Mouse (Mus musculus): ENCODE results near the gene Wdr72.
A peak's percentile ranks its signal among the peaks of the same experiment; 100 is the strongest.

The Wdr72 gene

DNA sequence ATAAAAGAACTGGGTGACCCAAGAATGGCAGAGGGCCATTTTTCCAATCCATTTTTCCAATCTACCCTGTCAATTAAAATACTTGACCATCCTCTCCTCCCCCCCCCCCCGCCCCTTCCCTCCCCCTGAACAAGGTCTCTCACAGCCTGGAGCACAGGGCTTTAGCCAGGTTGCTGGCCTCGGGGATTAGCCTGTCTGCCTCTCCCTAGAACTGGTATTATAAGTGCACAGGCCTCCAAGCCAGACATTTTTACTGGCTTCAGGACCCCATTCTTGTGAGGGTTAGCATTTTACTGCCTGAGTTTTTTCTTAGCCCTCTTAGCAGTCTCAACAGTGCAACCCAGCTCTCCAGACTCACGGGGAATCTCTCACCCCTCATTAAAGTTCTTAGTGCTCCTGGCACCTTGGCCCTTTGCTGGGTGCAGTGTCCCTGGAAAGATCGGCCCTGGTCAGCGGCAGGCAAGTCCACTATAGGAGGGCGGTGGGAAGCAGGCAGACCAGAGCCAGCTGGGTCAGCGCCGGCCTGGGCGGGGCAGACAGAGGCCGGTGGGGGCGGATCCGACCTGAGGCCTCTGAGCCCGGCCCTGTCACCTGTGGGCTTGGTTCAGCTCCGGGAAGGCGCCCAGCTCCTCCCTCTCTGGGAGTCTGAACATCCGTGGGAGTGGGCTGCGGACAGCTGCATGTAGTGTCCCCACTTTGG, at the start of gene Wdr72:
TSS of gene Wdr72 (plus strand) at position 596 of the 700 bp plus-strand sequence.
- DNase-seq (ENCODE audit: low read depth, low spot score), result no peak

GRCm38 (mm10) chr9:74066278-74066677, 43.9 kb upstream of the Wdr72 start:
- peak; percentile 64 for DNase-seq (ENCODE audit: low read depth, low spot score)

GRCm38 (mm10) chr9:74066766-74067165, 43.4 kb upstream of the Wdr72 start:
- DNase-seq (ENCODE audit: low read depth, low spot score), result no peak

DNA sequence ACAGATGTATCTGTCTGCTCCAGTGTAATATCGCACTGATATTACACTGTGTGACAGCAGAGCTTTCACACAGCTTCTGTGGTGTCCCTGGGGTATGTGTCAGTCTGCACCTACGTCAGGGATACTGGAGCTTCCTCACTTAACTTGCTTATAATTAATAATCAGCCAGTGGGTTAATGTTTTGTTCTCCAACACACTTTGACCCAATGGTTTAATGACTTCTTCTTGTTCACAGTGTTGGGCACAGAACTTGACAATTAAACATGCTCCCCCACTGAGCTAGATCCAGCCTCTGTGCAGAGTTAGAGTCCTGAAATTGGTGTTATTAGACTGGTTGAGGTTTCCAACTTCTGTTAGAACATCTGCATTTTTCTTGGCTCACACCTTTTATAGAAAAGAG, 34.2 kb upstream of the Wdr72 start:
- DNase-seq (ENCODE audit: low read depth, low spot score), result no peak

DNA sequence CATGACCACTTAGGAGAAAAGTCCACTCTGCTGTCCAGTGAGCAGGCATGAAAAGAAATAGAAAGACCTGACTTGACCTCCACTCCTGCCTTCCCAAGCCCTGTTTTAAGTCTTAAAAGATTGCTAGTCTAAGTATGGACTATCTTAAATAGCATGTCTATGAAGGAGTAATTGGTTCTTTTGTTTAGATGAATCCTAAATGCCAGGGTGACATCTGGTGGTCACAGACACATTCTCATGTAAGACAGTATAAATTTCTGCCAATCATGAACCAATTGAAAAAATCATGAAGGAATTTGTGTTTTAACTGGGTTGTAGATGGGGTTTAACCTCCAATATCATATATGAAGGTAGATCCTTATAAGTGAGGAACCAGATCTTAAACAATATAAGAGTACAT, 31.7 kb upstream of the Wdr72 start:
- DNase-seq (ENCODE audit: low read depth, low spot score), result no peak

DNA sequence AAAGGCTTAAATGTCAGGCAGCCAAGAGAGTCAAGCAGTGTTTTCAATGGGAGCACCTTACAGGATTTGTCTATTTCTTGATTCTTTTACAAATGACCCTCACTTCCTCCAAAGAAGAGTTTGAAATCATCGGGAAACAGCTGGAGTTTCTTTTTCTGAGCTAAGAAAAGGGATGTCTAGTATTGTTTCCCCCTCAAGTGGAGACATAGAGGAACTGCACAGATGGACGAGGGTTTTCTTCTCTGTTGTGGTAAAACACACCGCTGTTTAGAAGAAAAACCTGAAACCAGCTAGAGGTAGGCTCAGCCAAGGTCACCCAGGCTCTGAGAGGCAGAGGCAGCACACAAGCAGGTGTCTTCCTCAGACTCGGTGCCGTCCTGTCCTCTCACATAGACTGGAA, 29.9 kb upstream of the Wdr72 start:
- peak; percentile 50 for DNase-seq (ENCODE audit: low read depth, low spot score)

- no peak for DNase-seq (ENCODE audit: low read depth, low spot score)
Observed at GRCm38 (mm10) chr9:74101591-74101990, 8.6 kb upstream of the Wdr72 start.

DNA sequence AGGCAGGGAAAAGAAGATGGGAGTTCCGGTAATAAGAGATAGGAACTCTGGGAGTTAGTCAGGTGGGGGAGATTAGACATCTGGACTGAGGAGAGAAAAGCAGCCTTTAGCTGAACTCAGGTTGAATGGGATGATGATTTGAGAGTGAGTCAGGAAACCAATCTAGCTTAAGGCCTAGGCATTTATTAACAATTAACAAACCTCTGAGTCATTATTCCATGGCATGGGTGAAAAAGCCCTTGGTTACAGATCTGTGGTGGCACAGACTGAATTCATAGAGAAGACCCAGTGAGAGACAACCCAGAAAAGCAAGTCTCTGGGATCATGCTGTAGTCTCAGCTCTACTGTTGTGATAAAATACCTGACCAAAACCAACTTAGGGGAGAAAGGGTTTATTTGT, 7.5 kb upstream of the Wdr72 start:
- DNase-seq (ENCODE audit: low read depth, low spot score), result no peak

GRCm38 (mm10) chr9:74110461-74110816, 283 bp downstream of the Wdr72 start:
- DNase-seq (ENCODE audit: low read depth, low spot score), result peak; percentile 16

DNA sequence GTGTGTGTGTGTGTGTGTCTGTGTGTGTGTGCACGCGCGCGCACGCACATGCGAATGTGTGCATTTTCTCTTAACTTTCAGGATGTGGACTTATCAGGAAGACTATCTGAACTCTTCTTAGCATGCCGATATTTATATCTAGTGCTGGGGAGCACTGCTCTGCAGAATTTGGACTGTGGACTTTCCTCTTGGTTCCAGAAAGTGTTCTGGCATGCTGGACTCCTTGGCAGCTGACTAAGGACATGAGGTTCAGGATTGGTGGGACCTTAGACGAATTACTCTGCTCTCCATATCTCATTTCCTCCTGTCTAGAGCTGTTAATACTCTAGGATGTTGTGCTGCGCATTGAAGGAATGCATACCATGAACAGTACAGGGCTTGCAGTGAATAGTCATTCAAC, 2.4 kb downstream of the Wdr72 start:
- no peak for DNase-seq (ENCODE audit: low read depth, low spot score)

- no peak for DNase-seq (ENCODE audit: low read depth, low spot score)
Observed at GRCm38 (mm10) chr9:74126222-74126621, 16.1 kb downstream of the Wdr72 start.

GRCm38 (mm10) chr9:74134010-74134409, 23.9 kb downstream of the Wdr72 start:
- no peak for DNase-seq (ENCODE audit: low read depth, low spot score)

DNA sequence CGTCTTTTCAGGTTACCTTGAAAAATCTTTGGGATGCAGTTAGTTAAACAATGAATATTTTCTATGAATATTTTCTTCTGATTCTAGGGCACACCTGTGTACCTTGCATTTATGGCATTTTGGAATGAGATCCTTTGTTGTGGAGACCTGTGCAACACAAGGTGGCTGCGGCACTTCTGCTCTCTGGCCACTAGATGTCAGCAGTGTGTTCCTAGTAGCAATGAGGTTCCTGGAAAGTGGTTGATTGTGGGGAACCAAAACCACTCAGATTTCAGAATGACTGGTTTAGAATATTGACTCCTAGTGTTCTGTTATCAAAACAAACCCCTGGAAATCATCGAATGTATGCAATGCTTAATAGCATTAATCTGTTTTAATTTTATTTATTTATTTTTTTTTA, 31.7 kb downstream of the Wdr72 start:
- peak; percentile 61 for DNase-seq (ENCODE audit: low read depth, low spot score)

DNA sequence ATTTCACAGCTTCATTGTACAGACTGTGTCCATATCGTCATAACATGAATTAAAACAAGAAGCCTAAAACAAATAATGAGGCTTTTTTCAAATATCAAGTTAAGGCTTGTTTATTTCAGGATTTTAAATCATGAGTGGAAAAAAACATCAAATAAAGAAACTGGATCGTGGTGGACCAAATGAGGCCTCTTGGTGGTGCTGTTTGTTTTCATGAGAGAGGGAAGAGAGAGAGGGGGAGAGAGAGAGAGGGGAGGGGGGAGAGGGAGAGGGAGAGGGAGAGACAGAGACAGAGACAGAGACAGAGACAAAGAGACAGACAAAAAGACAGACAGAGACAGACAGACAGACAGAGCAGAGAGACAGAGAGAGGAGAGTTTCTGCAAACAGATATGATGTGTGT, 32.5 kb downstream of the Wdr72 start:
- DNase-seq (ENCODE audit: low read depth, low spot score), result no peak

- DNase-seq (ENCODE audit: low read depth, low spot score), result no peak
Observed at GRCm38 (mm10) chr9:74145203-74145602, 35.0 kb downstream of the Wdr72 start.

DNA sequence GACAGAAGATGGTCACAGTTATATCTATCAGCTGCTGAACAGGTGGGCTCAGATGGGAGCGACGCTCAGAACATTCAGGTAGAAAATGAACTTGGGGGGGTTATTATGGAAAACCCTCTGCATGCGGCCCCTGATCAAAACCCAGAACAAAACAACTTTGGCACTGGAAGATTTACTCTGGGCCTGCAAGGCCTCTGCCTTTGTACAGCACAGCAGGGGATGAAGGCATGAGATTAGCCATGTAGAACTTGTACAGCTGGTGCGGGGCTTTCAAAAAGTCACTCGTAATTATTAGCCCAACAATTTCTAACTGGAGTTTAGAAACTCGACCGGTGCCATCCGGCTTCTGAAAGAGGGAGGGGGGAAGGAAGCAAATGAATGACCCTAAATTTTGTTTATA, 38.1 kb downstream of the Wdr72 start:
- no peak for DNase-seq (ENCODE audit: low read depth, low spot score)

GRCm38 (mm10) chr9:74160361-74160933, 50.3 kb downstream of the Wdr72 start:
- peak; percentile 7 for DNase-seq (ENCODE audit: low read depth, low spot score)

DNA sequence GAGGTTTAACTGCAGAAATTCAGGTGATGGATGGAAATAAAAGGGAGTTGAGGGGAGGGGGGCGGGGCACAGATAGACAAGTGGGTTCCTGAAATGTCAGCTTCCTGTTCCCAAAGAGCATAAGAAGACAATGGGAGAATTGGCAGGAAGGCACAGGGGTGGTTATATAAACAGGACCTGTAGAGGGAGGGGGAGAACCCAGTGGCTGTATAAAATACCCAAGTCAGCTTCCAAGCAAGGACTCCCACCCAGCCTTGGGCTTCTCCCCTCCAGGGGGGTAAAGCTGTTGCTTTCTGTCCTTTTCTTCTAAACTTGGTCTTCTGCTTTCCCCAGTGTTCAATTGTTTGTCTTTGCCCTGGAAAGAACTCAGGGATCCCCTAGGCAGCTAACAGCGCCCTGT, 55.5 kb downstream of the Wdr72 start:
- DNase-seq (ENCODE audit: low read depth, low spot score), result no peak

DNA sequence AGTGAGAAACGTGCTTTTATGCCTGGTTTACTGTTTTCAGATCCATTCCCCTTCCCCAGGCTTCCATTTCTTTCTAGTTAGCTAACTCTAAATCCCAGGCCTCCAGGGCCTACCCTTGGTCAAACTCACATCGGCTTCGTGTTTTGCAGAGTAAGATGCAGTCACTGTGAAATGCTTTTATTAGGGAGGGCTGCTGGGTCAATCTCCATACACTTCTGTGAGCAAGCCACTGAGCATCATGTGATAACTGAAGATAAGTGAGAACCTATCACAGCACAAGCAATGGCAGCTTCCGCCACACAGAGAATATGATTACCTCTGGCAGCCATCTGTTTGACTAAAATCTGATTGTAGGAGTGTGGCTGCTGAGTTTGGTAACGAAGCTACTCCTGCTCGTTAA, 59.7 kb downstream of the Wdr72 start:
- DNase-seq (ENCODE audit: low read depth, low spot score), result no peak

DNA sequence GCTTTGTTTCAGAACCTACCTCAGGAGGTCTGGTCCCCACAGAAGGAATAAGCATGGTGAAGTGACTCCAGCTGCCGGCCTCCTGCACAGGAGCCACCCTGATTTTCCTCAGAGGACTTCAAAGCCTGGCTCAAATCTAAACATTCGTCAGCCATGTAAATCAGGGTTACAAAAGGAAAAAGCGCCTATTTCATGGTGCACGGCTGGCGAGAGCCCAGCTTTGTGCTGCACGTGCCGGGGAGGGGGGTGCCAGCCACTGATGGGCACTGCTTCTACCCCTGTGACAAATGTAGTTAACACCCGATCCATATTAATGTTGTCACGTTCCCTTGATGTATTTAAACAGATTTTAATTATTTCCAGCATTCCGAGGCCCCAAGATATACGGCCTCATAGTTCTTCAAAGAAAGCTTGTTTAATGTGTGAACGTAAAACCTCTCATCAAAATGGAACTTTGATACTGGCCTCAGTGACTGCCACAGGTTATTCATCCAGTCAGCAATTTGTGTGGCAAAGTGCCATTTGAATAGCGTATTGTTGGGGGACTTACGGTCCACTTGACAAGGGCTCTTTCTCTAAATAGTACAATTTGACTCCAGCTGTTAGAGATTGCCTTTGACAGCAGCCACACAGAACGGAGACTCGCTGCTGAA, 76.7 kb downstream of the Wdr72 start:
- no peak for DNase-seq (ENCODE audit: low read depth, low spot score)

DNA sequence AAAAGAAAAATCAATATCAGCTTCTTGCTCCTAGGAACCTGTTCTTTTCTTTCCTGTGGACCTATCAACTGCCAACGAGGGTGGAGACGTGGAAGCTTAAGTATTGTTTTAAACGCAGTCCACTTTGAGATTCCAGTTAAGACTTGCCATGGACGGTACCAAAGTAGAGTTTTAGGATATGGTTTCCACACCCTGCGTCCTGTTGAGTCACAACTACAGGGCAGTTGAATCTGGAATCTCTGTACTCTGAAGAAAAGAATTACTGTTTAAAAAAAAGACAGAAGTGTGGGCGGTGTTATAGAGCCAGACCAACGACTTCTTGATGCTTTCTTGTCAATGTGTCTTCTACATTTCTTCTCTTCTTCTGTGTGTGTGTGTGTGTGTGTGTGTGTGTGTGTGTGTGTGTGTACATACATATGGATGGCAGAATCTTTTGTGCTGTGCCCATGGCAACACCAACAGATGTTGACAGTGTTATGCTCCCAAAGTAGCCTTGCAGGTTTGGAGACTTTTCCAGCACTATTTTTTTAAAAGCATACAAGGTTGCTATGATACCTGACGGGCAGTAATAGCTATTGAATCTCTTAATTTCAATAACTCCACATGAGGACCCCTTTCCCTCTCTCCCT, 77.4 kb downstream of the Wdr72 start:
- no peak for DNase-seq (ENCODE audit: low read depth, low spot score)

DNA sequence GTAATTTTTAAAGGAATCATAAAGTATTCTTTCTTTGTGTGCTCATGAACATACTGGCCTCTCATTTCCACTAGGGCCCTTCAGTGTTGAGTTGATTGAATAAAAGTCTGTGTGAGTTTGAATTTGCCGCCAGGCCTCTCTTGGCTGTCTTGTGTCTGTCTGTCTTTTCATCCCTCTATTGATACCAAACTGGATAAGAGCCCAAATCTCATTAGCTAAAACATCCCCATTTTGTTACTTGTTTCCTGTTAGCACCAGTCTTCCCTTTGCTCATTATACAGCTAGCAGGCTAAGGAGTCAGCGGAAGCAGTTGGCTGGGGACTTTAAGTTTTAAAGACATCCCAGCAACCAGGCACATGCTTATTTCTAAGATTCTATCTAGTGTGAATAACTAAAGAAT, 84.7 kb downstream of the Wdr72 start:
- no peak for DNase-seq (ENCODE audit: low read depth, low spot score)

DNA sequence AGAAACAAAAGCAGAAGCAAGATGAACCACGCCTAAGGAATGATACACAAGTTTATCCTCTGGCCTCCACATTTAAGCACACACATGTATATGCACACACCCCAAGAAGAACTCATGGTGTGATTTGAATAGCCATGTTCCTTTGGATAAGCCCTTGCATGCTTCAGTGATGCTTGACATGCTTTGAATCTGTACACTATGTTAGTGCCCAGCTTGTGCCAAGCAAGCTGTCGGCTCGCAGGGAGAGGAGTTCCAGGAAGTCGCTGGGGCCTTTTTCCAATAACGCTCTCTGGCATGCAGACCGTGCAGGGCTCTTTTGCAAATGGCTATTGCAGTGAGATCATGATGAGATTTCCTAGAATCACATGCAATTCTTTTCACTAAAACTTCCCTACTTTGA, 118.1 kb downstream of the Wdr72 start:
- no peak for DNase-seq (ENCODE audit: low read depth, low spot score)
